Mouse (Mus musculus): ENCODE results near the gene Trex2.
"Not testable (repeated sequence)": the region's sequence is repeated elsewhere in the genome, so short reads cannot be mapped to it uniquely, and the experiment has no call there.

The Trex2 gene

DNA sequence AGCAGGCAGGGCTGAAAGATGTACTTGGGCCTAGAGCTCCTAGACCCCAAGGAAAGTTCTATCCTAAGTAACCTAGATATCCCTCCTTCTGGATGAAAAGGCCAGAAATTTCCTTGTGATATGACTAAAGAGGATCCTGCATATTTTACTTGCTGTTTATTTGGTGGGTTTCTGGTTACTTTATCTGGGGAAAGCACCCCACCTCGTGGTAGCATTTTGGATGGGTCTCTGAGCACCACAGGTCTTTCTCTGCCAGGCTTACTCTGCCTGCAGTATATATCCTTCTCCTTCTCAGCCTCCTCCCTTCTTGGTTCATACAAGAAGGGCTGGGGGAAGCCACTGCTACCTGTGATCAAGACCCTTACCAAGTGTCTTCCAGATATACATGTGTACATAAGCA lies 22.4 kb downstream of the Trex2 start:
- no peak for DNase-seq

DNA sequence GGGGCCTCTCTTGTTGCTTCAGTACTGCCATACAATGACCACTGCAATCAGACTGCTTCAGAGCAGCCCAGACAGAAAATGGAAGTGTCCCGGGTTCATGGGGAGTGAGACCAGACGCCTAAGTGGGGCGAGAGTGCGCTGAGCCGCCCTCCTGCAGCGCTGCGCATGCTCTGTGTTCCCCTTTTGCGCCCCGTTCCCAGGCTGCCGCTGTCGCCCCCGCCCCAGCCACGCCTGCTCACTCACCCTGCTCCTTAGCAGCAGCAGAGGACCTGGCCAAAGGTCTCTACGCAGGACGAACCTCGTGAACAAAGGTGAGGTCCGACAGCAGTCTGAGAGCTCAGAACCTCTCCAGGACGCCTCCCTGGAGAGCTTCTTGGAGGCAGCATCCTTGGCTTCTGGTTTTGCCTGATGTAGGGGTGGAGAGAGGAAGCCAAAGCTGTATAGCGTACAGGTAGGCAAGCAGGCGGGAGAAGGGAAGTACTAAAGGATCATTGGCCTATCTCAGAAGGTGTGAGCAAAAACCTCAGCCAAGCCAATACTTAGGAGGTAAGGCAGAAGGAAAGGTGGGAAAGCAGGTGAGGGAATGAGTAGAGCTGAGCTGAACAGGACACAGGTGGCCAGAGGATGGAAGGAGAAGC lies 24.1 kb downstream of the Trex2 start, which contains the start of gene Zfp92:
Gene Zfp92 (plus strand): TSS at position 217 of the 638 bp plus-strand sequence.
- peak in 1 of 2 experiments; percentile 25 for DNase-seq

DNA sequence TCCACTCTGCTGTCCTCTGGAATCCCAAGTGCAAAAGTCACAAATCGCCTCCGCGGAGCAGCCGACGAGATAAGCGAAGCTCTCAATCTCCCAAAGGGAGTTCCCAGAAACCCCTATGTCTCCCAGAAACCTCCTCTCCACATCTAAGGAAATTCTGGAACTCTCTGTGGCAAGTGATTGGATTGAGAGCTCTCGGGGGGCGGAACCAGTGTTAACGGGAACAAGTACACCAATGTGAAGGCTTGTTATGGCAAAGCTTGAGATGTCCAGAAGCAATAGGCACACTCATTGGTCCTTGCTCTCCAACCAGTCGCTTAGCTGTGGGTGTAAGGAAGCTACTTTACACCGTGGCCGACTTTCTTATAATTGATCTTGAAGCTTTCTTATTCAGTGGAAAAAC lies 33.5 kb downstream of the Trex2 start:
- no peak for DNase-seq

DNA sequence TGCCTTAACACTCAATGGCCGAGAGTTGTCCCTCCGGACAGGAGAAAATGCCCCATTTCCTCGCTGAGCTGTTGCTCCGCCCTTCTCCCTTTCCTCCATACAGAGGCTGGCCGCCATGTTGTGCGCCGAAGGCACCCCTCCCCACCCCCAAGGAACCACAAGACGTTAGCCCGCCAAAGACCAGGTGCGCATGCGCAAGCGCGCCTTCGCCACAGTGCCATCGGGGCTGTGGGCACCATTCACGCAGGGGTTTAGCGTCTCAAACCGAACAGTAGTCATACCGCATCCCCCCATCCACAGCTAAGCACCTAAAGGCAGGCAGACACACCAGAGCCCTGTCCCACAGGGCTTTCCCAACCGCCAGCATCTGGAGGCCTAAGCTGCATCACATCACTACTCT lies 34.2 kb downstream of the Trex2 start:
- no peak for DNase-seq

DNA sequence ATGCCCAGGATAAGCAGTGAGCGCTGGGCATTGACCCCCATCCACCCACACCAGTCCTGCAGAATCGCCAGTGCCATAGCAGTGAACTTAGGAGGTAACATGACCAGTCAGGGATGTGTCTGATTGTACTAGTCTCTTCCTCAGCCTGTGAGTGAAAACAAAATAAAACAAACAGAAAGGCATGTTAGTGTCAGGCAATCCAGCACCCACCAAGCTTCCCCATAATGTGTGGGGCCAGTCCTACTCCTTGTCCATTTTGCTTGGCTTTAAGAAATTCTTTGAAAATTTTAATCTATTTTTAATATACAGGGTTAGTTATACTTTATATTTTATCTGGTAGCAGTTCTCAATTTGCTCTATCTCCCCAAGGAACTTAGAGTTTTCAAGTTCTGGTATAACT lies 36.5 kb downstream of the Trex2 start, which contains the start of gene Gm18336:
Gene Gm18336 (minus strand): TSS at position 101 of the 400 bp plus-strand sequence.
- DNase-seq, result not testable (repeated sequence)

DNA sequence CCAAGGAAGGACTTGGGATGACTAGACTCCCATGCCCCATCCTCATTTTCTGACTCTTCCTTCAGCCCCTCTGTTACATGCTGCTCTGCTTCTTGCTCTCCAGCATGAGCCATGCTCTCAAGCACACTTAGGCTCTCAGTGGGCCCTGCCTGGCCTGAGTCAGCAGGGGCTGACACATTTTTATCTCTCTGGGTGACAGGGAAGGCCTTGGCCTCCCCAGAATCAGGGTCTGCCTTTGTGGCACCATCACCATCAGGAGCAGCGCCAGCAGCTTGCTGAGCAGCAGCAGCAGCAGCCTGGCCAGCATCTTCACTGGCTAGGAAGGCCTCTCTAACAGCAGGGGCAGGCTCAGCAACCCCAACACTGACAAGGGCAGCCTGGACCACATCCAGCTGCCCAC lies 38.7 kb downstream of the Trex2 start:
- no peak for DNase-seq

DNA sequence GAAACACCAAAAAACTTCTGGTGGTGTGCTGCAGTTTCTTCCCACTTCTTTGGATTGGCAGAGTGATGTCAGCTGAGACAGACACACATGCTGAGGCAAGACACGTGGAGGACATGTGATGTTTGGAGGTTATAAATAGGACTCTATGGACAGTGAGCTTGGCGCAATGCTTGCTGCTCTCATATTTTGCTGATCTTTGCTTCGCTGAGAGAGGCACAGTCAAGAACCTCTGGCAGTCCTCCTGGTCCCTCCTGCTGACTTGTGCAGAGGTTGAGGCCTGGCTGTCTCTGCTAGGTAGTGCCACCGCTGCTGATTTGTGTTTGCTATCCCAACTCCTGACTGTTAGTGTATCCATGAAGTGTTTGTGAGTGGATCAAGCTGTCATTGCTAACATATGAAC lies 43.7 kb downstream of the Trex2 start:
- no peak for DNase-seq

DNA sequence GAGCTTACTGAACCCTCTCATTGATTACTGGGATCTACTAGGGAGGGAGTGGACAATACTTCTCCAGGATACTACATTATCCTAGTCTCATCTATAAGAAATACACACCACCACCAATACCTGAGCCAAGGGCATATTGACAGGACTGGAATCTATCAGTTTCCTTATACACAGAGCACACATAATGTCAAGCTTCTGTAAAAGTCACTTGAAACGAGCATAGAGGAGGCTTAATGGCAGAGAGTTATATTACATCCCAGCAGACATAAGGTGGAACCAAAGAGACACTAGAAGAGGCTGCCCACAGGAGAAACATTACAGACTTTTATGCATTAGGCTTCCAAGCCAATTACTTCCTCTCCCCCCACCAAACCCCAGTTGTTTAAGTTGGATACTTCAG lies 50.2 kb downstream of the Trex2 start:
- no peak for DNase-seq

DNA sequence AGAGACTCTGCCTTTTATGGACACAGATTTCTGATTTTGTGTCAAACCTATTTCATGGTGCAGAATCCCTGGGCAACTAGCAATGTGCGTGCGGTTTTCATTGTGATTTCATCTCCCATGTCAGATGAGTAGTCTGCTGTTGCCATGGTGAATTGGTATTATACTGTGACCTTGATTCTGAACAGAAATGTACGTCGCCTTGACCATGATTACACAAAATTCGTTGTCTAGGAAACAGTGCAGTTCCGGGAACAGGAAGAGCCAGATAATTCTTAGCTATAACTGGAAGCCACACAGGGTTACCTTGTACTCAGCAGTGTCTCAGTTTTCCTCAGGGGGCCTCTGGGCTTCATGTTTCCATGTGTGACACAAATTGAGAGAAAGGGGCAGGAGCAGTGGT lies 50.7 kb downstream of the Trex2 start:
- DNase-seq, result no peak

All from cerebellum, postnatal 25 days (tissue).